Mouse (Mus musculus) hindbrain, embryonic 14.5 days (tissue): Measurements from ENCODE around the gene Gm37240. TPM values are rescaled to one million over a fixed set of nuclear protein-coding genes. Genes with fewer than 3 reads are reported as not detected.
"Not testable (repeated sequence)": the region's sequence is repeated elsewhere in the genome, so short reads cannot be mapped to it uniquely, and the experiment has no call there.

Source experiments
- ATAC-seq: fragments of 200-750 bp; cut with Nextera tagmentation; 2 replicates; pipeline ENCODE4 v1.8.0; 2017; ENCODE audit warnings: moderate number of reproducible peaks, mild to moderate bottlenecking, moderate TSS enrichment, moderate library complexity; ENCODE audit not compliant: low FRiP score
- DNase-seq: peaks from one replicate; pipeline ENCODE4 v3.0.0-alpha.2; 2015; ENCODE audit warnings: low spot score
- H3K27ac ChIP-seq: fragments of 300-500 bp; sonication (generic); 2 replicates; pipeline ENCODE4 v1.5.1; 2014; ENCODE audit warnings: mild to moderate bottlenecking, moderate library complexity
- H3K27me3 ChIP-seq: fragments of 300-500 bp; sonication (generic); 2 replicates; pipeline ENCODE4 v1.6.1; 2014; ENCODE audit warnings: mild to moderate bottlenecking, low read length, mixed read lengths; ENCODE audit not compliant: control insufficient read depth, insufficient read depth
- H3K36me3 ChIP-seq: fragments of 300-500 bp; sonication (generic); replicated peaks from 2 replicates; pipeline ENCODE4 v1.6.1; 2014; ENCODE audit not compliant: control insufficient read depth, insufficient read depth
- H3K4me1 ChIP-seq: fragments of 300-500 bp; sonication (generic); replicated peaks from 2 replicates; pipeline ENCODE4 v1.6.1; 2014; ENCODE audit warnings: antibody characterized with exemption, low read length, mixed read lengths; ENCODE audit not compliant: control insufficient read depth, insufficient read depth
- H3K4me2 ChIP-seq: fragments of 300-500 bp; sonication (generic); replicated peaks from 2 replicates; pipeline ENCODE4 v1.6.1; 2014; ENCODE audit warnings: mild to moderate bottlenecking, moderate library complexity
- H3K4me3 ChIP-seq: fragments of 300-500 bp; sonication (generic); replicated peaks from 2 replicates; pipeline ENCODE4 v1.5.1; 2014; ENCODE audit warnings: mild to moderate bottlenecking, low read length
- H3K9ac ChIP-seq: fragments of 300-500 bp; sonication (generic); 2 replicates; pipeline ENCODE4 v1.6.1; 2014
- H3K9me3 ChIP-seq: fragments of 300-500 bp; sonication (generic); 2 replicates; pipeline ENCODE4 v1.6.1; 2016; ENCODE audit warnings: low read length; ENCODE audit not compliant: control insufficient read depth
- WGBS: fragments of 180-500 bp; shearing (Covaris S2); extraction: QIAGEN DNeasy Blood & Tissue Kit; methylation state at CpG from one replicate; pipeline ENCODE4 v1.1.7; 2014; 5-methylcytosine and 5-hydroxymethylcytosine counted together
- polyA plus RNA-seq: library from polyadenylated mRNA; unstranded; fragments of >200 nt; fragmentation: Nextera tagmentation; extraction: Ambion mirVana; gene quantifications from 2 replicates; pipeline ENCODE4 v1.2.1, GENCODE M21; 2014

The Gm37240 gene
- polyA plus RNA-seq, 1 experiment from 2014 or later, result 0.94 TPM

GRCm38 (mm10) chr3:84652643-84653556 is 1234.4 kb downstream of the Gm37240 start:
- ATAC-seq (no peak), DNase-seq (no peak)
- no peaks in the 10 kb centered on the region for H3K9me3 ChIP-seq
- H3K9ac ChIP-seq, result no peak overlapping the region
- WGBS, result 77% methylated on average over 12 of the region's 12 CpGs
- peaks cover 14% of the 10 kb centered on the region; the same call in 1 of the 2 replicates for H3K4me1 ChIP-seq
- H3K36me3 ChIP-seq, result no peaks in the 10 kb centered on the region
- no peaks in the 10 kb centered on the region for H3K27me3 ChIP-seq
- H3K4me2 ChIP-seq, result no peak overlapping the region
- H3K27ac ChIP-seq, result no peak overlapping the region
- no peak overlapping the region for H3K4me3 ChIP-seq

GRCm38 (mm10) chr3:84649578-84650327 is 1237.6 kb downstream of the Gm37240 start:
- Histone ChIP-seq H3K4me2 (no peak overlapping the region), H3K27ac (no peak overlapping the region), H3K4me1 (peaks cover 20% of the 10 kb centered on the region), H3K9me3 (no peaks in the 10 kb centered on the region), H3K4me3 (no peak overlapping the region), H3K9ac (no peak overlapping the region), H3K27me3 (no peaks in the 10 kb centered on the region), H3K36me3 (no peaks in the 10 kb centered on the region)
- ATAC-seq, result no peak
- no peak for DNase-seq
- WGBS, result 91% methylated on average over 12 of the region's 12 CpGs

GRCm38 (mm10) chr3:84648069-84648468 is 1239.2 kb downstream of the Gm37240 start:
- 77% methylated on average over 4 of the region's 4 CpGs for WGBS

GRCm38 (mm10) chr3:84647616-84648015 is 1239.7 kb downstream of the Gm37240 start:
- Histone ChIP-seq H3K4me1 (peaks cover 12% of the 10 kb centered on the region), H3K9me3 (no peaks in the 10 kb centered on the region), H3K9ac (no peak overlapping the region), H3K27me3 (no peaks in the 10 kb centered on the region), H3K4me3 (no peak overlapping the region), H3K36me3 (no peaks in the 10 kb centered on the region), H3K4me2 (no peak overlapping the region), H3K27ac (no peak overlapping the region; the same call in 1 of the 2 replicates)
- DNase-seq, result no peak
- no peak for ATAC-seq
- WGBS, result 33% methylated on average over 4 of the region's 4 CpGs

More at GRCm38 (mm10) chr3:84648069-84648468, 1239.2 kb downstream of the Gm37240 start:
- H3K4me2 ChIP-seq, H3K4me3 ChIP-seq, H3K27me3 ChIP-seq, H3K9me3 ChIP-seq, H3K27ac ChIP-seq, DNase-seq, ATAC-seq, H3K36me3 ChIP-seq, H3K9ac ChIP-seq: not testable (repeated sequence)
- peaks cover 12% of the 10 kb centered on the region for H3K4me1 ChIP-seq

GRCm38 (mm10) chr3:84646331-84646845 is 1240.9 kb downstream of the Gm37240 start:
- no peak overlapping the region for H3K9ac ChIP-seq
- DNase-seq (no peak), ATAC-seq (no peak)
- 72% methylated on average over 8 of the region's 8 CpGs for WGBS
- H3K27ac ChIP-seq, result no peak overlapping the region
- H3K4me1 ChIP-seq, result peaks cover 12% of the 10 kb centered on the region
- H3K9me3 ChIP-seq, result no peaks in the 10 kb centered on the region
- no peaks in the 10 kb centered on the region for H3K36me3 ChIP-seq
- no peaks in the 10 kb centered on the region for H3K27me3 ChIP-seq
- H3K4me2 ChIP-seq, result no peak overlapping the region
- no peak overlapping the region for H3K4me3 ChIP-seq

GRCm38 (mm10) chr3:84646007-84646290 is 1241.4 kb downstream of the Gm37240 start:
- H3K4me2 ChIP-seq, result no peak overlapping the region
- no peak overlapping the region for H3K4me3 ChIP-seq
- WGBS, result 88% methylated on average over 3 of the region's 3 CpGs
- ATAC-seq (no peak), DNase-seq (no peak)
- no peaks in the 10 kb centered on the region for H3K36me3 ChIP-seq
- no peaks in the 10 kb centered on the region for H3K27me3 ChIP-seq
- H3K9me3 ChIP-seq, result no peaks in the 10 kb centered on the region
- H3K27ac ChIP-seq, result no peak overlapping the region
- peaks cover 12% of the 10 kb centered on the region for H3K4me1 ChIP-seq
- no peak overlapping the region for H3K9ac ChIP-seq

GRCm38 (mm10) chr3:84645156-84646006 is 1241.9 kb downstream of the Gm37240 start:
- WGBS, result 77% methylated on average over 9 of the region's 9 CpGs
- Histone ChIP-seq H3K9ac (no peak overlapping the region), H3K36me3 (no peaks in the 10 kb centered on the region), H3K4me2 (no peak overlapping the region), H3K27me3 (no peaks in the 10 kb centered on the region), H3K27ac (no peak overlapping the region), H3K9me3 (no peaks in the 10 kb centered on the region), H3K4me1 (peaks cover 18% of the 10 kb centered on the region), H3K4me3 (no peak overlapping the region)
- DNase-seq, result no peak
- ATAC-seq, result no peak

GRCm38 (mm10) chr3:84642942-84643341 is 1244.4 kb downstream of the Gm37240 start:
- Histone ChIP-seq H3K4me2 (no peak overlapping the region), H3K36me3 (no peaks in the 10 kb centered on the region), H3K27me3 (no peaks in the 10 kb centered on the region), H3K4me1 (peaks cover 24% of the 10 kb centered on the region), H3K27ac (no peak overlapping the region), H3K9ac (no peak overlapping the region), H3K4me3 (no peak overlapping the region), H3K9me3 (no peaks in the 10 kb centered on the region)
- ATAC-seq (no peak), DNase-seq (no peak)
- WGBS, result 34% methylated on average over 4 of the region's 4 CpGs
